Mouse (Mus musculus) lung, postnatal 0 days (tissue): ENCODE results near the gene Commd7. TPM values are rescaled to one million over a fixed set of nuclear protein-coding genes. Genes with fewer than 3 reads are reported as not detected.

ENCODE experiments used
- ATAC-seq: fragments of 200-750 bp; cut with Nextera tagmentation; 2 replicates; pipeline ENCODE4 v1.8.0; 2017; ENCODE audit warnings: moderate library complexity
- DNase-seq: peaks from one replicate; pipeline ENCODE4 v3.0.0-alpha.2; 2016; ENCODE audit warnings: low spot score
- H3K27ac ChIP-seq: fragments of 300-500 bp; sonication (generic); 2 replicates; pipeline ENCODE4 v1.5.1; 2014; ENCODE audit warnings: antibody characterized with exemption, mild to moderate bottlenecking, low read length, mixed read lengths
- H3K27me3 ChIP-seq: fragments of 300-500 bp; sonication (generic); replicated peaks from 2 replicates; pipeline ENCODE4 v1.6.1; 2014; ENCODE audit warnings: low read length, mixed read lengths; ENCODE audit not compliant: insufficient read depth
- H3K36me3 ChIP-seq: fragments of 300-500 bp; sonication (generic); 2 replicates; pipeline ENCODE4 v1.6.1; 2014; ENCODE audit warnings: low read length, mixed read lengths; ENCODE audit not compliant: insufficient read depth
- H3K4me1 ChIP-seq: fragments of 300-500 bp; sonication (generic); 2 replicates; pipeline ENCODE4 v1.6.1; 2014; ENCODE audit warnings: antibody characterized with exemption, low read depth, low read length, mixed read lengths; ENCODE audit not compliant: insufficient read depth
- H3K4me2 ChIP-seq: fragments of 300-500 bp; sonication (generic); replicated peaks from 2 replicates; pipeline ENCODE4 v1.6.1; 2014; ENCODE audit warnings: low read depth, mild to moderate bottlenecking, low read length, moderate library complexity, mixed read lengths
- H3K4me3 ChIP-seq: fragments of 300-500 bp; sonication (generic); 2 replicates; pipeline ENCODE4 v1.5.1; 2014; ENCODE audit warnings: low read depth, low read length
- H3K9ac ChIP-seq: fragments of 300-500 bp; sonication (generic); replicated peaks from 2 replicates; pipeline ENCODE4 v1.6.1; 2014; ENCODE audit warnings: low read depth, mild to moderate bottlenecking
- H3K9me3 ChIP-seq: fragments of 300-500 bp; sonication (generic); 2 replicates; pipeline ENCODE4 v1.6.1; 2016; ENCODE audit warnings: low read length, mixed read lengths
- CTCF ChIP-seq: IDR thresholded peaks from 2 replicates; pipeline ENCODE4 v1.5.1; 2016; ENCODE audit warnings: antibody characterized with exemption, mild to moderate bottlenecking
- EP300 ChIP-seq: IDR thresholded peaks from 2 replicates; pipeline ENCODE4 v1.6.1; 2016; ENCODE audit warnings: antibody characterized with exemption, mild to moderate bottlenecking, control low read depth
- WGBS: fragments of 180-500 bp; shearing (Covaris S2); extraction: QIAGEN DNeasy Blood & Tissue Kit; methylation state at CpG from one replicate; pipeline ENCODE4 v1.1.7; 2014; 5-methylcytosine and 5-hydroxymethylcytosine counted together
- polyA plus RNA-seq: library from polyadenylated mRNA; unstranded; fragments of >200 nt; fragmentation: Nextera tagmentation; extraction: Ambion mirVana; gene quantifications from 2 replicates; pipeline ENCODE4 v1.2.1, GENCODE M21; 2015

Commd7 gene
- polyA plus RNA-seq, 1 experiment from 2014 or later: 71.8 TPM

DNA sequence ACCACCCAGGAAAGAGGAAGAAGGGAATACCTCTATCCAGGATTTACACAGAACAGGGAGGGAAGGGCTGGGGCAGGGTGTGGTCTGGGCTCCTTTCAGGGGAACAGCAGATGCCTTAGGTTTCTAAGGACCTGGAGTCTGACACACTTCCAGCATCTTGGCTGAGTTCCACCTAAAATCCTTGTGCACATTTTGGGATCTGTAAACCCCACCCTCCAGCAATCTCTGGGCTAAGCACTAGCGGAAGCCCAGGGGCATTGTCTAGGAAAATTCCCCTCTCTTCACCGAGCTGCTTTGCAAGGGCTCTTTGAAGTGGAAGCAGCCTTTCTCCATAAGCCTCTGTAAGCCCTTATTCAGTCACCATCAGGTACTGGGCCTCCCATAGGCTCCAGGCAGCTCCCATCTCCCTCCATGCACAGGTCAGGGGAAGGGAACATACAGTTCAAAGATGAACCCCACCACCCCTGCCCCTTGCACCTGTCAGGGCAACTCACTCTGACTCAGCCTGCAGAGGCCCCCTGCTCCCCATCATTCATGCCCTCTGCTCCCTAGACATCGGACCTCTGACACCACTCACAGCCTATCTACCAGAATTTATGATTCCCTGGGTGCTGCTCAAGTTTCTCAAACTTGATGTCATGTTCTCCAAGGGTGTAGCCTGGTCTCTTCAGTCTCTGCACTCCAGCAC is 19.8 kb downstream of the Commd7 start:
- TF ChIP-seq CTCF (no peak), EP300 (no peak)
- DNase-seq: peak; percentile 34
- H3K27ac ChIP-seq: no peak overlapping the region

GRCm38 (mm10) chr2:153611743-153612142 is 20.8 kb downstream of the Commd7 start:
- ATAC-seq: no peak
- no peak overlapping the region for H3K9ac ChIP-seq
- H3K36me3 ChIP-seq: no peaks in the 10 kb centered on the region
- H3K27me3 ChIP-seq: no peaks in the 10 kb centered on the region
- no peak overlapping the region for H3K4me2 ChIP-seq
- WGBS: 97% methylated on average over 1 of the region's 1 CpGs
- peaks cover 14% of the 10 kb centered on the region; the same call in 1 of the 2 replicates for H3K4me1 ChIP-seq
- H3K27ac ChIP-seq: no peak overlapping the region
- no peak for DNase-seq
- no peak overlapping the region for H3K4me3 ChIP-seq
- no peaks in the 10 kb centered on the region for H3K9me3 ChIP-seq
- TF ChIP-seq EP300 (no peak), CTCF (no peak)

More for the DNA sequence above, 19.8 kb downstream of the Commd7 start:
- H3K4me2 ChIP-seq: no peak overlapping the region
- H3K4me3 ChIP-seq: no peak overlapping the region
- no peaks in the 10 kb centered on the region for H3K9me3 ChIP-seq
- H3K9ac ChIP-seq: no peak overlapping the region
- no peaks in the 10 kb centered on the region for H3K36me3 ChIP-seq
- peaks cover 8% of the 10 kb centered on the region; the same call in 1 of the 2 replicates for H3K4me1 ChIP-seq
- ATAC-seq: no peak
- no peaks in the 10 kb centered on the region for H3K27me3 ChIP-seq
- WGBS: 32% methylated on average over 3 of the region's 3 CpGs

- no peak for TF ChIP-seq CTCF
- no peak for TF ChIP-seq EP300
- no peak overlapping the region for H3K4me2 ChIP-seq
- H3K9me3 ChIP-seq: no peaks in the 10 kb centered on the region
- H3K4me3 ChIP-seq: no peak overlapping the region
- DNase-seq (no peak), ATAC-seq (no peak)
- no peak overlapping the region for H3K9ac ChIP-seq
- H3K27me3 ChIP-seq: no peaks in the 10 kb centered on the region
- peaks cover 14% of the 10 kb centered on the region; the same call in 1 of the 2 replicates for H3K4me1 ChIP-seq
- 0 out of 2 replicates have a peak overlapping the region, but pooled peaks have one; percentile 52 for H3K27ac ChIP-seq
- WGBS: 55% methylated on average over 7 of the region's 7 CpGs
- no peaks in the 10 kb centered on the region for H3K36me3 ChIP-seq
Measured at GRCm38 (mm10) chr2:153611241-153611630, 21.3 kb downstream of the Commd7 start.

GRCm38 (mm10) chr2:153610426-153611240 is 21.9 kb downstream of the Commd7 start:
- peak; percentile 29 for ATAC-seq
- no peak overlapping the region for H3K9ac ChIP-seq
- TF ChIP-seq CTCF: 0 out of 2 replicates have a peak, but pooled peaks have one; percentile 11
- TF ChIP-seq EP300: no peak
- no peaks in the 10 kb centered on the region for H3K27me3 ChIP-seq
- no peak overlapping the region for H3K4me3 ChIP-seq
- H3K27ac ChIP-seq: peak overlapping the region; percentile 52; the same call in 1 of the 2 replicates
- no peak overlapping the region for H3K4me2 ChIP-seq
- H3K36me3 ChIP-seq: no peaks in the 10 kb centered on the region
- H3K4me1 ChIP-seq: peaks cover 14% of the 10 kb centered on the region; the same call in 1 of the 2 replicates
- WGBS: 27% methylated on average over 14 of the region's 14 CpGs
- H3K9me3 ChIP-seq: no peaks in the 10 kb centered on the region
- peak; percentile 50 for DNase-seq

- H3K9me3 ChIP-seq: no peaks in the 10 kb centered on the region
- no peak overlapping the region for H3K4me3 ChIP-seq
- no peak overlapping the region for H3K27ac ChIP-seq
- peak; percentile 96 for TF ChIP-seq CTCF
- TF ChIP-seq EP300: no peak
- H3K27me3 ChIP-seq: no peaks in the 10 kb centered on the region
- 9% methylated on average over 9 of the region's 9 CpGs for WGBS
- H3K9ac ChIP-seq: no peak overlapping the region
- DNase-seq (peak; percentile 93), ATAC-seq (peak; percentile 86)
- H3K4me2 ChIP-seq: no peak overlapping the region
- H3K4me1 ChIP-seq: peaks cover 14% of the 10 kb centered on the region; the same call in 1 of the 2 replicates
- no peaks in the 10 kb centered on the region for H3K36me3 ChIP-seq
Measured at GRCm38 (mm10) chr2:153609548-153609947, 23.0 kb downstream of the Commd7 start.

DNA sequence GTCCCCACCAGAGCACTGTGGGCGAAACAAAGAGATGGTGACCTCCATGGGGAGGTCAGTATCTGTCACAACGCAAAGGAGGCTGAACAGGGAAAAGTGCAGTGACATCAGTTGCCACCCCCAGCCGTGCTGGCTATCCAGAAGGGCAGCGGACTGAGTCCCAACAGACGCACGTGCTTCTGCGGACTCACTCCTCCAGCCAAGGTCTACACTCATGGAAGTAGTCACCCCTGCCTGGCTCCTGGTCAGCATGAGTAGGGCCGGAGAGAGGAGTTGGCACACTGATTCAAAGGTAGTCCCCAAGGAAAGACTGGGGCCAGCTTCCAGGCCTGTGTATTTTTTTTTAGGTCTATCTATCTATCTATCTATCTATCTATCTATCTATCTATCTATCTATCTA is 23.5 kb downstream of the Commd7 start:
- H3K27me3 ChIP-seq: no peaks in the 10 kb centered on the region
- no peaks in the 10 kb centered on the region for H3K36me3 ChIP-seq
- peaks cover 14% of the 10 kb centered on the region; the same call in 1 of the 2 replicates for H3K4me1 ChIP-seq
- H3K9me3 ChIP-seq: no peaks in the 10 kb centered on the region
- ATAC-seq (no peak), DNase-seq (no peak)
- H3K9ac ChIP-seq: no peak overlapping the region
- H3K4me3 ChIP-seq: no peak overlapping the region
- H3K27ac ChIP-seq: no peak overlapping the region
- TF ChIP-seq EP300: no peak
- TF ChIP-seq CTCF: no peak
- WGBS: 82% methylated on average over 8 of the region's 8 CpGs
- H3K4me2 ChIP-seq: no peak overlapping the region
